In the genomic region with DNA sequence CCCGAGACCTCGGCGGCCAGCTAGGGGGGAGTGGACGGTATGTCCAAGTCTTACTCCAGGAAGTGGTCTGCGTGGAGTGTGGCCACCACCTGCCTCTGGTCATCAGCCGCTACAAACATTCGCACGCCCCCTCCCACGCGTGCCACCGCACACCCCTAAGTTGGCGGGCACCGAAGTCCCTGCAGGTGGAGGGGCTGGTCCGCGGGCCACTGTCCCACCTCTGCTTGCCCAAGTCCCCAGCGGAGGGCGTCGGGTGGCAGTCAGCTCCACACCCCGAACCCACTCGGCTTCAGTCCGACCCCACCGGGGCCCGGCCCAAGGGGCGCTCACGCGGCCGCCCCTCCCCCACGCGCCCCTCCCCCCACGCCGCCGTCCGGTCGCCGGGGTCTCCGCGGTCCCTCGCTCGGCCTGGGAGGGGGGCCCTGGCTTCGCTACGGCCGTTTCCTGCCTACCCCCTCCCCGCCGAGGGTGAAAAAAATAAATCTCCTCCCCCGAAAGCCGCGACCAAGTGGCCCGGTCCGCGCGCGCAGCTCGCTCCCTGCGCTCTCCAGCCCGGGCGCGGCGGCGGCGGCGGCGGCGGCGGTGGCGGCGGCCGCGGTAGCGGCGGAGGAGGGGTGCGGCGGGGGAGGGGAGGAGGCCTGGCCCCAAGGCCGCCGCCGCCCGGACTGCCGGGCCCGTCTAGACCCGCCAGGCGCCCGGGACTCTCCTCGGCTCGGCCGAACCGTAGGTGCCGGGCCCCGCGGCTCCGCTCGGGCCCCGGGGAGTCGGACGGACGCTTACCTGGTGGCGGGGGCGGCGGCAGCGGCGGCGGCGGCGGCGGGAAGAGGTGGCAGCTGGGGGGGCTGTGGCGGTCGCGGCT, we compare ENCODE assay signal across 8 mouse cellular contexts. TPM values are rescaled to one million over a fixed set of nuclear protein-coding genes. Genes with fewer than 3 reads are reported as not detected.
DNase-seq lines count a peak whose midpoint lies in the region; ATAC-seq and TF ChIP-seq lines count a peak whose summit lies in the region.

No protein-coding gene starts in this region.

- H3K9me3 ChIP-seq in G1E (replicated peaks) = no peaks in the 10 kb centered on the region
- H3K9me3 ChIP-seq in heart, embryonic 14.5 days (ENCODE audit: control insufficient read depth, low read length) = no peaks in the 10 kb centered on the region

- TF ChIP-seq CTCF in G1E (IDR thresholded peaks at IDR 0.05; ENCODE audit: low read depth, low read length) = no peak

- no peaks in the 10 kb centered on the region for H3K27me3 ChIP-seq in G1E (ENCODE audit: insufficient read depth, low read length)
- H3K27me3 ChIP-seq in heart, embryonic 14.5 days (ENCODE audit: control insufficient read depth, insufficient read depth, low read length) = no peaks in the 10 kb centered on the region

- no peak for ATAC-seq in CD4-positive, CD25-positive, alpha-beta regulatory T cell, adult 4 months
- ATAC-seq in G1E (ENCODE audit: extremely low read depth, insufficient number of reproducible peaks, low FRiP score, poor library complexity, severe bottlenecking) = no peak
- peak; percentile 16 for ATAC-seq in heart, embryonic 14.5 days (ENCODE audit: insufficient number of reproducible peaks, insufficient read depth, low FRiP score, low read depth)

- H3K36me3 ChIP-seq in G1E (replicated peaks) = peaks cover 35% of the 10 kb centered on the region
- H3K36me3 ChIP-seq in heart, embryonic 14.5 days (ENCODE audit: control insufficient read depth, insufficient read depth, low read length) = peaks cover 9% of the 10 kb centered on the region

- WGBS in heart, embryonic 14.5 days = under 1% methylated on average over 44 of the region's 106 CpGs

- H3K4me2 ChIP-seq in heart, embryonic 14.5 days (ENCODE audit: low read length) = peak overlapping the region; percentile 93

- peak overlapping the region; percentile 84 for H3K4me3 ChIP-seq in G1E (ENCODE audit: low read depth, low read length)
- H3K4me3 ChIP-seq in heart, embryonic 14.5 days (ENCODE audit: control insufficient read depth in 1 of 2, insufficient read depth in 1 of 2, low read depth in 1 of 2, low read length in 2 of 2) = peak overlapping the region; percentile 89 to 97

- peak; percentile 68 for DNase-seq in CD4-positive, CD25-positive, alpha-beta regulatory T cell, adult 2 months (ENCODE audit: low read depth, low spot score)
- peak; percentile 52 for DNase-seq in G1E (ENCODE audit: low spot score)
- DNase-seq in embryo, embryonic 10.5 days (ENCODE audit: low spot score) = peak; percentile 60
- DNase-seq in kidney, postnatal 14 days = peak; percentile 74
- DNase-seq in lung, postnatal 4 days = peak; percentile 66 to 73
- DNase-seq in spleen, postnatal 4 days (ENCODE audit: low spot score in 2 of 2) = peak; percentile 36 to 76

- peak overlapping the region; percentile 99 for H3K9ac ChIP-seq in heart, embryonic 14.5 days (ENCODE audit: low read length)

- H3K4me1 ChIP-seq in G1E (ENCODE audit: insufficient read depth, low read depth, low read length) = peaks cover 71% of the 10 kb centered on the region
- peaks cover 39 to 63% of the 10 kb centered on the region in 2 experiments for H3K4me1 ChIP-seq in heart, embryonic 14.5 days (ENCODE audit: control insufficient read depth in 2 of 2, insufficient read depth in 2 of 2, low read length in 2 of 2)

- peak overlapping the region; percentile 78 to 97 for H3K27ac ChIP-seq in heart, embryonic 14.5 days (replicated peaks in 1 of 2; ENCODE audit: control insufficient read depth in 1 of 2, insufficient read depth in 1 of 2, low read depth in 2 of 2, low read length in 2 of 2)

RNA-seq across cellular contexts. Expression of a gene that starts 0.6 kb away (rescaled TPM):
- 10 to 100 TPM; 71.8 to 80.8 TPM for polyA plus RNA-seq in CD4-positive, CD25-positive, alpha-beta regulatory T cell, adult 4 months (2017; shearing (Covaris generic))
- total RNA-seq in G1E (2014; fragmentation: Nextera tagmentation) (120 TPM in 2 replicates), G1E (2017) (55.6 and 71.0 TPM in 2 replicates)
- 183 and 212 TPM in 2 replicates for polyA plus RNA-seq in G1E (2012)
- polyA plus RNA-seq in heart, embryonic 14.5 days (2014; fragmentation: Nextera tagmentation; extraction: Ambion mirVana) = 16.5 TPM in 2 replicates

RNA-seq across cellular contexts. Expression of a gene that starts 26.7 kb away (rescaled TPM):
- 100 to 1,000 TPM in 1 of 2 experiments, 10 to 100 TPM in 1; 87.8 to 116 TPM for polyA plus RNA-seq in CD4-positive, CD25-positive, alpha-beta regulatory T cell, adult 4 months (2017; shearing (Covaris generic))
- total RNA-seq in G1E (2014; fragmentation: Nextera tagmentation) (96.2 and 98.4 TPM in 2 replicates), G1E (2017) (171 and 204 TPM in 2 replicates)
- polyA plus RNA-seq in G1E (2012) = 104 and 107 TPM in 2 replicates
- 158 and 174 TPM in 2 replicates for polyA plus RNA-seq in heart, embryonic 14.5 days (2014; fragmentation: Nextera tagmentation; extraction: Ambion mirVana)

RNA-seq across cellular contexts. Expression of a gene that starts 26.8 kb away (rescaled TPM):
- 10 to 100 TPM; 17.0 to 28.2 TPM for polyA plus RNA-seq in CD4-positive, CD25-positive, alpha-beta regulatory T cell, adult 4 months (2017; shearing (Covaris generic))
- total RNA-seq in G1E (2014; fragmentation: Nextera tagmentation) = 24.0 and 26.0 TPM in 2 replicates
- total RNA-seq in G1E (2017) = 36.0 and 41.5 TPM in 2 replicates
- polyA plus RNA-seq in G1E (2012) = 3.5 and 9.1 TPM in 2 replicates
- 19.9 and 22.1 TPM in 2 replicates for polyA plus RNA-seq in heart, embryonic 14.5 days (2014; fragmentation: Nextera tagmentation; extraction: Ambion mirVana)

RNA-seq across cellular contexts. Expression of a gene that starts 28.3 kb away (rescaled TPM):
- polyA plus RNA-seq in CD4-positive, CD25-positive, alpha-beta regulatory T cell, adult 4 months (2017; shearing (Covaris generic)) = 1 to 10 TPM; 3.3 to 4.0 TPM
- total RNA-seq in G1E (2014; fragmentation: Nextera tagmentation) (not detected in 2 replicates), G1E (2017) (0.06 and 0.11 TPM in 2 replicates)
- polyA plus RNA-seq in G1E (2012) = not detected in 2 replicates
- polyA plus RNA-seq in heart, embryonic 14.5 days (2014; fragmentation: Nextera tagmentation; extraction: Ambion mirVana) = 6.6 and 7.3 TPM in 2 replicates

RNA-seq across cellular contexts. Expression of a gene that starts 29.4 kb away (rescaled TPM):
- polyA plus RNA-seq in CD4-positive, CD25-positive, alpha-beta regulatory T cell, adult 4 months (2017; shearing (Covaris generic)) = 1 to 10 TPM; 1.1 to 1.2 TPM
- 2.6 TPM in 2 replicates for total RNA-seq in G1E (2014; fragmentation: Nextera tagmentation)
- 0.93 and 1.2 TPM in 2 replicates for total RNA-seq in G1E (2017)
- 2.2 and 3.0 TPM in 2 replicates for polyA plus RNA-seq in G1E (2012)
- 43.1 and 46.7 TPM in 2 replicates for polyA plus RNA-seq in heart, embryonic 14.5 days (2014; fragmentation: Nextera tagmentation; extraction: Ambion mirVana)
